Mouse (Mus musculus) testis, adult 2 months (tissue): ENCODE results near the gene Traf4.

Experiments
- CTCF ChIP-seq: fragments of 200-500 bp; IDR thresholded peaks from 2 replicates; pipeline ENCODE4 v1.5.1; 2012; ENCODE audit warnings: low read depth, mild to moderate bottlenecking, inconsistent platforms, low read length, moderate library complexity; ENCODE audit not compliant: control insufficient read depth, insufficient read depth, insufficient replicate concordance
- POLR2A ChIP-seq: fragments of 200-500 bp; IDR thresholded peaks from 2 replicates; pipeline ENCODE4 v1.6.1; 2012; ENCODE audit warnings: low read depth, mild to moderate bottlenecking, inconsistent platforms, low read length, moderate library complexity; ENCODE audit not compliant: control insufficient read depth

DNA sequence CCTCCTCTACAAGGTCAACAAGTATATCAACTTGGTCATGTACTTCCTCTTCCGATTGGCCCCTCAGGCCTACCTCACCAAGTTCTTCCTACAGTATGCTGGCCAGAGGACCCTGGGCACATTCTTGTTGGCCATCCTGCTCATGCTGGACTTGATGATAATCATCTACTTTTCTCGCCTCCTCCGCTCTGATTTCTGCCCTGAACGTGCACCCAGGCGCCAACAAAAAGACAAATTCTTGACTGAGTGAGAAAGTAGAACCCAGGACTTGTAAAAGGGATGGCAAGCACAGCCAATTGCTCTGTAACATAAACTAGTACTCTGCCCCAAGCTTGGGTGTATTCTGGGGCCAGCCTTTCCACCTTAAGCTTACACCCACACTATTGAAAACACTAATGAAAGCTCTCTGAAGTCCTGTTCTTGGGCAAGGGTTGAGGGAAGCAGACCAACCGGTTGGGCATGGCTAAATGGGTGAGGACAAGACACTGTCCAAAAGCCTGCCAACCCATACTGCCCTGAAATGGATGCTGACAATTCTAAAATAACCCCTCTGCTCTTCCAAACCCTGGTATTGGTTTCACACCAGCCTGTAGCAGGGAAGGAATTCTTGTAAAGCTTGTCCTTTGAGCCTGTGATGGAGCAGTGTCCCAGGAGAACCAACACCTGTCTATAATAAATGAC, 14.8 kb upstream of the Traf4 start:
- TF ChIP-seq CTCF (no peak), POLR2A (no peak)
